Mouse (Mus musculus) cerebellum, adult 8-10 months (tissue): ENCODE results near the gene Dnajb2.

Experiments
- DNase-seq: peaks from one replicate; pipeline ENCODE4 v3.0.0; 2022

Gene Dnajb2

DNA sequence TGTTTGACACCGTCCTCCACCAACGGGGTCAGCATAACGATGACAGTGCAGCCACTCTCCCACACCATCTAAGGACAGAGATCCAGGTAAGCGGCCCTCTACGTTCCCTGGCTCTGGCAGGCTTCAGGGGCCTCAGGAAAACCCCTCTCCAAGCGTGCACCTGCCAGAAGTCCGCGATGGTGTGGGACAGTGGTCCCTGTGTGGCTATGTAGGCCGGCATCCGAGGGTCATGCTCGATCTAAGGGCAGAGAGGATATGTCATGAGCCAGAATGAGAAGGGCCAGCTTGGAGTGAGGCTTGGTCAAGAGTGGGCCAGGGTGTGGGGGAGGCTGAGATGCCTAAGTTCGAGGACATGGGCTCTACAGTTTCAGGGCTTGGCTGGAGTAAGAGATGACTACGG is 16.1 kb downstream of the Dnajb2 start:
- no peak for DNase-seq

DNA sequence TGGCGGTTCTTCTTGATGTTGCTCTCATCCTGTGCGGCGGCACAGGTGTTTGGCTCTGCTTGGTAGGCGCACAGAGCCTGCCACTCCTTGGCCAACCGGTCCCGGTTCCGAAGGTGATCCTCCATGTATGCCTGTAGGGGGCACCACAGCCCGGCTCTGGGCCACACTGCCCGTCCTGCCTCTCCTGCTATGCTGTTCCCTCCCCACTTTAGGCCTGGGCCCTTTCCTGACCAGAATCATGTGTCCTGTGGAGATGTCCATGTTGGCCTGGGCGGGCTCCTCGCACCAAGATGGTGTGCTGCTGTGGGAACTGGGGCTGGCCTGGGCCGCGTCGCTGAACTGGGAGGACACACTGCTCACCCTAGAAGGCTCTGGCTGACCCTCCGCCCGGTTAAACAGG is 16.8 kb downstream of the Dnajb2 start:
- DNase-seq, result no peak

DNA sequence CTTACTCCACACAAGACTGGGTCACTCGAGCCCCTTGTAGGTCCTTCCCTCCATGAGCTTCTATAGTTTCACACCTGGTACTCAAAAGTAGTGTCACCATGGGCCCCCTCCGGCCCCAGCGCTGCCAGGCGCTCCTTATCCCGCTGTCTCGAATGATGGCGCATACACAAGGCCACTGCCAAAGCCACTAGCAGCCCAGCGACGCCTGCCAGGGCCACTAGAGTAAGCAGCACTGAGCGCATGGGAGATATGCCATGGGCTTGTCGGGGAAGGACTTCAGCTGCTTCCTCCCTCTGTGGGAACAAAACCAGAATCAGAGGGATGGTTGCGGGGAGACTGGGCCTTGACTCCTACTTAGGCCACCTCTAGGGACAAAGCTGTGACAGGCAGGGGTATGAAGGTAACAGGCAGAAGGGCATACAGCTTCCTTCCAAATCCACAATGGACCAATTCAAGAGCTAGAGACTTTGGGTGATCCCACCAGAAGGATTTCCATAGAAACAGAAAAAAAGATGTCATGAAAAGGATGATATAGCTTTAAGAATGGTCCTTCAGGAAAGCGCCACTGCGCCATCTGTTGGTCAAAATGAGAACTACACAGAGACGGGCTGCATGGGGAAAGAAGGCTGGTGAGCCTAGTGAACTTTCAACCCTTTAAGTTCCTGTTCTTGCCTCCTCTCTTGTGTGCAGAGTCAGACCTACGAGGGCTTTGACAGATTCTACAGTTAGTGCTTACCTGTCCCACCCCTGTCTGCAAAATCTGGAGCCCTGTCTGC is 17.8 kb downstream of the Dnajb2 start:
- DNase-seq, result peak; percentile 90

DNA sequence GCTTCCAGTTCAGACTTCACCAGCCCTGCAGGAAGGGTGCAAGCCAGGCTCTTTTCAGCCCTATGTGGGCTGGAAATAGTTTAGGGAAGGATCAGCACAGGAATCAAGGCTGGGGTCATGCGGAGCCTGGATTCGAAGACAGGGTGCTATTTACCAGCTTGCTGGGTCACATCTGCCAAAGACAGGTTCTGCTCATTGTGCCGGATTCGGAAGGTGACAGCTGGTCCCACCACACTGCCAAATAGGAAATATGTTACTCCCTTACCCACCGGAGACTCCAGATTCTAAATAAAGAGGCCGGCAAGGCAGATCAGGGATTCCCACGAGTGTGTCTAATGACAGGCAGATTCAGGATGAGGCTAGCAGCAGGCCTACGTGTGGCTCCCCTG is 18.4 kb downstream of the Dnajb2 start:
- DNase-seq, result no peak

DNA sequence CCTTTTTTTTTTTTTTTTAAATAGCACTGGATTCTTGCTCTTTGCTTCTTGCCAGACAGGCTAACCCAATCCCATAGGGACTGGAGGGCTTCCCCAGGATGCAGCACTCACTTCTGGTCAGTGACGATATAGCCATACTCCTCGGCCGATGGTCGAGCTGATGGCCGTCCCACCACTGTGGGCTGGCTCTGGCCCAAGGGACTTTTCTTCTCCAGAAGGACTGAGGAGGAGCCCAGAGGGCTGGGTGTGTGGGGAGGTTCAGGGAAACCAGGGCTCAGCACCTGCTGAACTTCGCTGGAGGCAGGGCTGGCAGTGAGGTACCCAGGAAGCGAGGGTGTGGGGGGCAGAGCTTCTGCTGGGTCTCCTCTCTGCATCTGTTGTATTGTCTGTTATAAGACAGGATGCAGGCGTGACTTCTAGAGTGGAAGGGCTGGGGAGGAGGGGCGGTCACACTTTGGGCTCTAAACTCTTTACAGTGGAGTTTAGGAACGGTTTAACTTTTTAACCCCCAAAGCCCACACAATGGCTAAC is 19.4 kb downstream of the Dnajb2 start:
- no peak for DNase-seq

DNA sequence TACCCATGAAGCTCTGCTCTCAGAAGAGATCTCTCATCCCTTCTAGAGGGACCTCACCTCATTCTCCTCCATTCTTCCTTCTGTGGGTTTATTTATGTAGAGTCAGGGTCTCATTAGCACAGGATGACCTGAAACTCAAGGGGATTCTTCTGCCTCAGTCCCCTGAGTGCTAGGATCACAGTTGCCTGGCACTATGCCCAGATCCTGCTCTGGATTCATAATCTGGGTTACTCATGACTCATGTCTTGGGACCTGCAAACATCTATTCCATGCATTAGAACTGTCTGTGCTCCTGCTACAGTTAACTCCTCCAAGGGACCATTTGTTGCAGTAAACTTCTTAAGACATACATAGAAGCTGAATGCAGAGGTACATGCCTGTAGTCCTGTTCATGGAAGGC is 25.1 kb downstream of the Dnajb2 start:
- DNase-seq, result no peak

DNA sequence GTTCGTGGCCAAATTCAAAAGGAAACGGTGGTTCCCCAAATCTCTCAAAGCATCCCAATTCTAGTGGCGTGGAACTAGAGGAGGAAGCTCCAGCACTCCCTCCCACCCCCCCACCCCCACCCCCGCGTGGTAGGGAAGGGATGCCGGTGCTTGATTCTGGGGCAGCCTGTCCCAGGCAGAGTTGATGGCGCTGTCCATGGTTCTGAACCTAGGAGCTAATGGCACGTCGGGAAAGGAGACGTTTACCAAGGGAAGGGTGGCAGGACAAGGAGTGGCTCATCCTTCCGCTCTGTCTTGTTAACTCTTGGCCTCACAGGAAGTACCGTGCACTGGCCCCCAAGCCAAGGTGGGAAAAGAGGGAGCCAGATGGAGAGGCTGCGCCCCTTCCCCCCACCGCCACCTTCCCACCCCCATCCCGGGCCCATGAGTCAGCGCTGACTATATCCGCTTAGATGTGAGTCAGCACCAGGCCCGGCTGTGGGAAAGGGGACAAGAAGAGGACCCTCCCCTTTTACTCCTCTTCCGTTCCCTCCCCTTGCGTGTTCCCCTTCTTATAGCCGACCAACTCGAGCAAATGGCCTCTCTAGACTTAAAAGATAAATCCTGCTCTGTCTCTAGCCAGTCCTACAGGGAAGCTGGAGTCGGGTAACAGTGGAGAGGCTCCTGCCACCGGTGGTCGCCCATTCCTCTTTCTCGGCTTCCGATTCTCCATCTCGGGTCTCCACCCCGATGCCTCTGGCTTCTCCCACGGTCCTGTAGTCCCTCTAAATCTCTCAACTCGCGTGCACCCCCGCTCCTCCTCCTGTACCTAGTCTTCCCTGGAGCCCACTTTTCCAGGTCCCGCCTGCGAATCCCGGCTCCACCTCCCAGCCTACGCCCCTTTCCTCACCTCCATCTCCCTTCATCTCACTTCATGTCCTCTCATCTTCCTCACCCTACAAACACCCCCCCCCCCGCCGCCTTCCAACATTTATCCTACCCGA is 27.1 kb downstream of the Dnajb2 start:
- DNase-seq, result peak; percentile 51

DNA sequence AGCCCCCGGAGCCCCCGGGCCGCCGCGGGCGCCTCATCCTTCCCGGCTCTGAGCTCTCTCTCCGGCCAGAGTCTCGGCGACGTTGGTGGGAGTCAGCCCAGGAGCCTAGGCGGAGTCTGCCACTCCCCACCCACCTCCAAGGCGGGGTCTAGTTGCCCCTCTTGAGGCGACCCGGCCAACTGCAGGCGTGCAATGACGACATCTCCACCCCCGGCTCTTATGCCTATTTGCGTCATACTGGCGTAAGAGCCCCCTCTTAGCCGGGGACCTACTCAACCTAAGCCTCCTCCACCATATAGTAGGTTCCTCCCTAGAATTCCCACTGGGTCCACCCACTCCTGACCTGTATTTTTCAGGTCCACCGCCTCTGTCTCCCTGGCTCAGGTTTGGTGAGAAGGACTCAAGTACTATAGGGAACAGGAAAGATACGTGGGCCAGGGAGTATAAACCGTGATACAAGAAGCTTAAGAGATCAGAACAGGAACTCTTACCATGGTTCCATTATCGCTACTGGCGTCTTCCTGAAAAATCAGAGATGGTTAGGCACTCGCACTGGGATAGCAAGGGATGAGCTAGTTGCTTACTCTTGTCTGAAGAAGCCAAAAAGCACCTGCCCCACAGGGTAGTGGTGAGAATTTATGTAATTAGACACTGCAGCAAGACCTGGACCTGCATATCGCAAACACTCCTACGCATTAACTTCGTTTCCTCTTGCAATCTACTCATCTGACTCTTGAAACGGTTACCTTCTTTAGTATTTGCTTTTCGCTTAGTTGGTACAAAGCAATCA is 28.1 kb downstream of the Dnajb2 start, which contains the start of gene Ptprn:
Gene Ptprn (minus strand): TSS at position 412 of the 790 bp plus-strand sequence.
- peak; percentile 78 for DNase-seq

DNA sequence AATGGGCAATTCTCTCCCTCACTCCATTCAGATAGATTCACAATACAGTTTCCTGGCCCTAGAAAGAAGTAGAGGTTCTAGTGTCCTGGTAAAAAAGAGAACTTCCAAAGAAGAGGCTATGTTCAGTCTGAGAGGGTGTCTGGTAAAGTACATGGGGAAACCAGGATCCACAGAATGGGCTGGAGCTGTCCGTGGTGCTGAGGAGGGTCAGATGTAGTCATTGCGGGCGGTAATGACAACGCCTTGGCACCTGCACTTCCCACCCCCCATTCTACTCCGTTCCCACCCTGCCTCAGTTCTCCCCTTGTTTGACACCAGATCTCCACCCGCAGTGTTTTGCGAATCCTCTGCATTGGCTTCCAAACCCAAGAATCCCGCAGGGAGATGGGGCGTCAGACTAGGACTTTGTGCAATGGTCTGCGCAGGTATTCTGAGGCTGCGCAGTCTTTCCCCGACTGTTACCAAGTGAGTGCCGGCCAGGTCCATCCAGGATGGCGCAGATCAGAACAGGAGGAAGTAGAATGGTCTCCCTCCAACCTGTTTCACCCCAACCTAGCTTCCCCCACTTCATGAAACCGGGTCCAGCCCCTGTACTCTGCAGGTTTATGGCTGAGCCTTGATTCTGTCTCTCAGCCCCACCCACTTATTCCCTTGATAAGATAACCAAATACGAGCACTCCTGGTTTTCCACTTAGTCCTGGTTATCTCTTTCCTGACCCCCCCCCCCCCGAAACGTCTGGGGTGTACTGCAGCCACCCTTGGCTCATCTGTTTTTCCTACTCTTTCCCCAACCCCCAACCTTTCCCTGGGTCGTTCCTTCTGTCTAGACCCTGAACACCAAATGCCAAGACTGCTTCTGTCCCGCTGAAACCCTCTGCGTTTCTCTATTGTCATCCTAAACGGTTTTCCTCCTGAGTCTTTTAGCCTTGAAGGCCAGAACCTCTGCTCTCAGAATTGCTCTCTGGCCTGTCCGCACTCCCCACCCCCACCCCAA is 41.3 kb downstream of the Dnajb2 start:
- DNase-seq, result peak; percentile 28

DNA sequence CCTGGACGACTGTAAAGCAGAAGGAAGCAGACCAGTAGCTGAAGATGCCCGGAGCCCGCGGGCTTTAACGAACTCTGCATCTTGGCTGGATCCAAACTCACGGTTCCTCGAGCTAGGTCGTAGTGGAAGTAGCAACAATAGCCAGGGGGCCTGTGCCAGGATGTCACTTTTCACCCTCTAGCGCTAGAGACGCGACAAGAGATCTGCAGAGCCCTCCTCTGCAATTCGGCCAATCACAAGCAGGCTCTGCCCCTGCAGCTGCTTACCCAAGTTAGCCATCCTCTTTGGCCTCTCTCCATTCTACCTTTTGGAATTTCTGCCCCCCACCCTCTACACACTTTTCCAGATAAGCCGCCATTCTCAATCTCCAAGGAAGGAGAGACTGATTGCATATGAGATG is 42.0 kb downstream of the Dnajb2 start, which contains the start of gene Resp18:
Gene Resp18 (minus strand): TSS at position 188 of the 400 bp plus-strand sequence.
- DNase-seq, result peak; percentile 40

DNA sequence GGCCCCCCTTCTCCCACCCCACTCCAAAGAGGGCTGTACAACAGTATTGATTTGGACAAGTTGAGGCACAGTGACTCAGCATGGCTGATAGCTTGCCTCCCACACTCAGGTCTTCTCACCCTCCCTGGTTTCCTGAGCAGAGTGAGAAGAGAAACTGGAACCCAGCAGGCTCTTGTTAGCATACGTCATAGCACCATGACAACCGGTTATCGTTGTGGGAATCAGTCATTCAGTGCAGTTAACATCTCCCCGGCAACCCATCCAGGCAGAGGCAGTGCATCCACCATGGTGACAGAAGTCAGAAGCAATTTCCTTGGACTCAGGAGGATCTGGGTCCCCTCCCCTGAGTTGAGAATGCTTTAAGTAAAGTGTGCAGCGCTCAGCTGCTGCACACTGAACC is 46.8 kb downstream of the Dnajb2 start:
- DNase-seq, result no peak

DNA sequence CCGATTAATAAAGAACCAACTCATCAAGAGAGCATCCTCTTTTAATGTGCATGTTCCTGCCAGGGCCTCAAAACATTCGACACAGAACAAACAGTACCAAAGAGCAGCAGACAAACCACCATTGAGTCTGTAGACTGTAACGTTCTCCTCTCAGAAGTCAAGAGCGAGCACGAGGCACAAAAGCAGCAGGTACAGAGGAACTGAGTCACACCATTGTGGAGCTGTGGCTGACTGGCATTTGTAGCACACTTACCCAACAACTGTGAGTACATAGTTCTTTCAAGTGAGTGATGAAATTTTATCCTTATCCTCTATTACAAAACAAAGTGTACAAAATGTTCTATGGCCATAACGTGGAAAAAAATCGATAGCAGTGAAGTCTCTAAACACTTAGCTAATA is 48.7 kb downstream of the Dnajb2 start:
- no peak for DNase-seq

DNA sequence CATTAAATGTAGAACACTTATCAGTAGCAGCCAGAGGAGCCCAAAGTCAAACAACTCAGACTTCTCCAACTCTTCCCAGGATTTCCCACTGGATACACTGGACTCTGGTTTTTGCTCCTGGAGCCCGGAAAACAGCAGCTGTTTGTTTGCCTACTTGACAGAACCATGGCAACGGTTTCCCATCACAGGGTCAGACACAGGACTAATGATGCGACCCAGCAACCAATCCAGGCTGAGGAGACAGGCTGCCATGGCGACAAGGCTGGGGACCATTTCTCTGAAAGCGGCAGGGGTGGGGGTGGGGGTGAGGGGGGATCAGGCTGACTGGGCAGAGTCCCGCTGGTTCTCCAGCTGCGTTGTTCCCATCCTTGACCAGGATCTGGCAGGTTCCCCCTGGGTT is 53.2 kb downstream of the Dnajb2 start:
- DNase-seq, result no peak

DNA sequence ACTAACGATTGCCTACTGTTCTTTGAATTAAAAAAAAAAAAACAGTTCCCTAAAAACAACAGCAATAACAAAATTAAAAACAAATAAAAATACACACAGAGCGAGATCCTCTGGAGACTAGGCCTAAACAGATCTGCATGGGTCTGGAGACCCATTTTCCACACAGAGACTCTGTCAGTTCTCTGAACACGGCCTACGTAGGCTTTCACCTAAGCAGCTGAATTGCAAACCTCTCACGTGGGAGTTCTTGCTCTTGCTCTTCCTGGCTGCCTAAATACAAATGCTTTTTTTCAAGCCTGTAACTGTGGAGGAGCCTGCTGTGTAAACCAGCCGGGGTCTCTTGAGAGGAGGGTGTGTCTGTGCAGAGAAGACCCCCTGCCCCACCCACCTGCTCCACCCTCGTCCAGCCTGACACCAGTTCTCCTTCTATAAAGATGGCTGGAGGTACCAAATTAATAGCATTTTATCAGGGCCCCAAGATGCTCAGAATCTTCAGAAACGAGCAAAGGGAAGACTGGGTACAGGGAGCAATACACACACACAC is 53.8 kb downstream of the Dnajb2 start:
- no peak for DNase-seq

DNA sequence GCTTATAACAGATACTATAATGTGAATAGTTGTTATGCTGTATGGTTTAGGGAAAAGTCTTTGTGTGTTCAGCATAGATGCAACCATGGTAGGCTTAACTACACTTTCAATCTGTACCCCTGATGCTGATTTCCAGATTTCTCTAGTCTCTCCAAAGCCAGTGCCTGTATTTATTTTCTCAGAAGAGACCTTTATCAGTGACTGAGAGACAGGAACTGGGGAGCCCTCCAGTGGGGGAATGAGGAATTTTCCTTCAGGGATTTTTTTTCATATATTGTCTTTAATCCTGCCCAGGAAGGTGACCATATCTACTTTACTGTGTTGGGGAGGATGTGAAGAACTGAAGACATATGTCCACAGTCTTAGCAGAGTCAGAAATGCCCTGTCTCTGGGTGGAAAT is 54.4 kb downstream of the Dnajb2 start:
- DNase-seq, result peak; percentile 72

DNA sequence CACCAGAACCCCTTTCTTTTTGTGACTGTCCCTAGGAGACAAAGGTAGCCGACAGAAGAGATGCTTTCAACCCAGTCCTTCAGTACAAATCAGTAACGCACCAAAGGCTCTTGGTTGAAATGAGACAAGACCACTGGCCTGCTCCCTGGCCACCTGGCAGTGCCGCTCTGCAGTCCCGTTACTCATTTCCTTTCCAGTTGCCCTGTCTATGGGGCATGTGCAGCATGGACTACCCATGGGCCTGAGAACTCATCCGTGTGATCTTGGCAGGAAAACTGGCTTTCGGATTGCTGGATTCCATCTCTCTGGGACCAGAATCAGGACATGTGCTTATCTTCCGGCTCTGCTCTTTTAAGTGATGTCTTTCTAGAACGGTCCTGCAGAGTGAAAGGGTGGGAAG is 55.1 kb downstream of the Dnajb2 start:
- no peak for DNase-seq

DNA sequence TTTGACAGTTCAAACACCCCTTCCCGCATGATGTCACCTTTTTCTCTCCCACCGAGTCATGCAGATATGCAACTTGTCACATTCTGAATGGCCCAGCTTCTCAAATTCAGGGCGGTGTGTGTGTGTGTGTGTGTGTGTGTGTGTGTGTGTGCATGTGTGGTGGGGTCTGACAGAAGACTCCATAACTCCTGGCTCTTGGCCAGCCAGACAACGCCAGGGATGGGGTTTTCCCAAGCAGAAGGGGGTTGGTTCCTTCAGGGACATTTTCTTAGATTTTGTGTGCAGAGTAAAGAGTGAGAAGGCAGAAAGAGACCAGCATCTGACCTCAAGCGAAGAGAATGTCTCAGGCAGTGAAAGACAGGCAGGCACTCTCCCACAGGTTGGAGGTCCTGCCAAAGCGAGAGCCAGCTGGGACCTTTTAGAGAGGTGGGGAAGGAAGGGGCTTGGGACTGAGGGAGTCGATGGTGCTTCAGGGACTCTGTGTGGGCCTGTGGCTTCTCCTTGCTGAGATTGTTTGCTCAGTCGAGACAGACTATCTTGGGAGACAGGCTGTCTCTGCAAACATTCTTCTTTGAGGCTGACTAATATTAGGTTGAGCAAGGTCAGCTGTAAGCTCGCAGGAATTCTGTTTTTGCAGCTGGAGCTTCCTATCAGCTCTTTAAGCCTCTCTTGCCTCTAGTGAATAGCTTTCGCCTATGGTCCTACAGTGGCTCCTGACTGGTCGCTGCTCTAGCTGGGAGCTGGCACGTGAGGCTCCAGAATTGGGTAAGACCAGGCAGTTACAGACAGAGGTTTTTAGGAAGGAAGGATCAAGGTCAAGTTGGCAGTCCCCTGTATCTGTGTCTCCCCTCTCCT is 56.5 kb downstream of the Dnajb2 start:
- no peak for DNase-seq

DNA sequence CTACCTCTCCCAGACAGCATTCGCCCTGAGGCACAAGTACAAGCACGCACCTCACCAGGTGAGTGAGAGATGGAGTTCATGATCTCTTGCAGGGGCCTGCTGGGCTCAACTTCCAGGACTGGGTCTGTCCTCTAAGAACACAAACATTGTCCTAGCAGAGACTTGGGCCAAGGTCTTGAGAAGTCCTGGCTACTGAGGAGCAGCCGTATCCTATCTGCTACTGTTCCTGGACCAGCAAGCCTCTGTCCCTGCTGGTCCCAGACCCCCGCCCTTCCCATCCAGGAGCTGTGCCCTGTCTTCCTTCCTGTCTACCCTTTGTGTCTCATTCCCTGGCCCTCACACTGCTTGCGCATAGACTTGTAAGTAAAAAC is 57.1 kb downstream of the Dnajb2 start:
- DNase-seq, result no peak

DNA sequence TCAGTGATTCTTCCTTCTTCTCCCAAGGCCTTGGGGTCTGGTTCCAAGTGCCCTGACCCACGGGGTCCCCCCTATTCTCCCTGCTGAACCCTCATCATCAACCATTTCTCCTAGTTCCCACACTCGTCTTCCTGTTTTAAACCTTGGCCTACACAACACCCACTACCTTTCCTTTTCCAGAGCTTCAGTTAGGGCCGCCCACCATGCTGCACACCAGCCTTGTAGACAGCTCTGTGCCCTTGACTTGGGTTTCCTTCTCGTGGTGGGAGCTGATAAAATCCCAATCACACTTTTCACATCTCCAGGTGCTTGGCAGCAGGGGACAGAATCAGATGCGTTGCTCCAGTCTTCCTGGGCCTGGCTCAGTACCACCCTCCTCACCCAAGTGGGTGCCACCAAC is 58.1 kb downstream of the Dnajb2 start:
- DNase-seq, result no peak
